Mouse (Mus musculus): ENCODE results near the gene Cldn4.
A peak's percentile ranks its signal among the peaks of the same experiment; 100 is the strongest.

GRCm38 (mm10) chr5:134965473-134965851, 18.7 kb upstream of the Cldn4 start:
- peak; percentile 47; the same call in 1 of the 2 replicates for TF ChIP-seq HCFC1 (IDR thresholded peaks at IDR 0.05; ENCODE audit: borderline replicate concordance, insufficient read depth, low read length)
- TF ChIP-seq CHD2 (IDR thresholded peaks at IDR 0.05; ENCODE audit: low read depth, low read length) = 0 out of 2 replicates have a peak, but pooled peaks have one; percentile 9

Measured in ES-E14 (cell line).